Mouse (Mus musculus) intestine, embryonic 14.5 days (tissue): Measurements from ENCODE around the gene Olfr522. TPM values are rescaled to one million over a fixed set of nuclear protein-coding genes. Genes with fewer than 3 reads are reported as not detected.
"Not testable (repeated sequence)": the region's sequence is repeated elsewhere in the genome, so short reads cannot be mapped to it uniquely, and the experiment has no call there.

Experiments used
- ATAC-seq: fragments of 200-750 bp; cut with Nextera tagmentation; replicated peaks from 2 replicates; pipeline ENCODE4 v1.8.0; 2017; ENCODE audit warnings: low read depth, moderate number of reproducible peaks, moderate TSS enrichment, moderate library complexity; ENCODE audit not compliant: low FRiP score, low TSS enrichment
- DNase-seq: peaks from one replicate; pipeline ENCODE4 v3.0.0-alpha.2; 2018; ENCODE audit warnings: low spot score
- H3K27ac ChIP-seq: fragments of 300-500 bp; sonication (generic); 2 replicates; pipeline ENCODE4 v1.5.1; 2014; ENCODE audit warnings: low read depth, mild to moderate bottlenecking, control low read depth
- H3K27me3 ChIP-seq: fragments of 300-500 bp; sonication (generic); replicated peaks from 2 replicates; pipeline ENCODE4 v1.6.1; 2014; ENCODE audit warnings: low read length, control low read depth; ENCODE audit not compliant: control insufficient read depth, insufficient read depth
- H3K36me3 ChIP-seq: fragments of 300-500 bp; sonication (generic); 2 replicates; pipeline ENCODE4 v1.6.1; 2014; ENCODE audit warnings: low read length, control low read depth; ENCODE audit not compliant: control insufficient read depth, insufficient read depth
- H3K4me1 ChIP-seq: fragments of 300-500 bp; sonication (generic); replicated peaks from 2 replicates; pipeline ENCODE4 v1.6.1; 2014; ENCODE audit warnings: low read length, control low read depth, mixed read lengths; ENCODE audit not compliant: control insufficient read depth, insufficient read depth
- H3K4me2 ChIP-seq: fragments of 300-500 bp; sonication (generic); 2 replicates; pipeline ENCODE4 v1.6.1; 2014; ENCODE audit warnings: low read length
- H3K4me3 ChIP-seq: fragments of 300-500 bp; sonication (generic); 2 replicates; pipeline ENCODE4 v1.5.1; 2014; ENCODE audit warnings: low read depth, low read length, control low read depth, mixed read lengths
- H3K9ac ChIP-seq: fragments of 300-500 bp; sonication (generic); 2 replicates; pipeline ENCODE4 v1.6.1; 2014; ENCODE audit warnings: mild to moderate bottlenecking, low read length
- H3K9me3 ChIP-seq: fragments of 300-500 bp; sonication (generic); 2 replicates; pipeline ENCODE4 v1.6.1; 2016; ENCODE audit warnings: low read length, control low read depth; ENCODE audit not compliant: control insufficient read depth
- WGBS: fragments of 180-500 bp; shearing (Covaris S2); extraction: QIAGEN DNeasy Blood & Tissue Kit; methylation state at CpG from one replicate; pipeline ENCODE4 v1.1.7; 2014; 5-methylcytosine and 5-hydroxymethylcytosine counted together
- polyA plus RNA-seq: library from polyadenylated mRNA; unstranded; fragments of >200 nt; fragmentation: Nextera tagmentation; extraction: Ambion mirVana; gene quantifications from 2 replicates; pipeline ENCODE4 v1.2.1, GENCODE M21; 2014

Olfr522 gene
- polyA plus RNA-seq, 1 experiment from 2014 or later: not detected

DNA sequence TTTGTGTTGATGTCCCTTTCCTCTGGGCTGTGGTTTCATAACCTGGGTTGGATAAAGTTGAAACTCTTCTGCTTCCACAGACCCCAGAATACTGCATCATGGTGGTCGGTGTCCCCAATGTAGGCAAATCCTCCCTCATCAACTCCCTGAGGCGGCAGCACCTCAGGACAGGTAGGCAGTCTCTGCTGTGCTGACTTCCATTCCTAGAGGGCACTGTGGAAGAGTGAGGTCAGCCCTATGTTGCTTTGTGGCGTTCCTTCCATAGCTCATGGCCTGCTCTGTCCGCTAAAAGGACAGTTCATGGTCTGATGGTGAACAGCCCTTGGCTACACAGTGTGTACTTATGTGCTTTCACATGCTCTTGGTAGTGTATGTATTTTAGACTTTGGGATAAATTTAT lies 20.0 kb downstream of the Olfr522 start:
- DNase-seq (no peak), ATAC-seq (no peak)
- no peak overlapping the region for H3K4me3 ChIP-seq
- H3K9ac ChIP-seq: no peak overlapping the region
- H3K27ac ChIP-seq: no peak overlapping the region
- peaks cover 8% of the 10 kb centered on the region; the same call in 1 of the 2 replicates for H3K36me3 ChIP-seq
- 85% methylated on average over 4 of the region's 4 CpGs for WGBS
- no peaks in the 10 kb centered on the region for H3K9me3 ChIP-seq
- no peak overlapping the region for H3K4me2 ChIP-seq
- no peaks in the 10 kb centered on the region for H3K27me3 ChIP-seq
- H3K4me1 ChIP-seq: no peaks in the 10 kb centered on the region

DNA sequence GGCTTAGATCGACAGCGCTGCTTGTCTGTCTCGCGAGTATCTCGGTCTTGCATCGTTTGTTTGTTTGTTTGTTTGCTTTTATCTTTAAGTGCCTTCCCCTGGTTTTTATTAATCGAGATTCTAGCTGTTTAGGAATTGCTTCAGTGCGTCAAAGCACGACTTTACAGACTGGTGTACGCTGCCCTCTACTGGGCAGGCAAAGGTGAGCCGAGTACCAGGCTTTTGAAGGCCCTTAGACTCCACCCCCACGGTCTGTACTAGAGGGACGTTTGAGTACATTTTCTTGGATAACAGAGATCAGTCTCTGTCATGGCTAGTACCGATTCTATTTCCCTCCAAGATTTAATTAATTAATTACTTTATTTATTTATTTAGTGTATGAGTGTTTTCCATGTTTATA lies 23.2 kb downstream of the Olfr522 start:
- DNase-seq (no peak), ATAC-seq (no peak)
- Histone ChIP-seq H3K9me3 (no peaks in the 10 kb centered on the region), H3K27me3 (no peaks in the 10 kb centered on the region), H3K4me2 (no peak overlapping the region), H3K27ac (no peak overlapping the region), H3K9ac (no peak overlapping the region), H3K4me1 (0 out of 2 replicates have a peak, but pooled peaks cover 4% of the 10 kb centered on the region), H3K36me3 (0 out of 2 replicates have a peak, but pooled peaks cover 3% of the 10 kb centered on the region), H3K4me3 (no peak overlapping the region)
- 6% methylated on average over 14 of the region's 14 CpGs for WGBS

DNA sequence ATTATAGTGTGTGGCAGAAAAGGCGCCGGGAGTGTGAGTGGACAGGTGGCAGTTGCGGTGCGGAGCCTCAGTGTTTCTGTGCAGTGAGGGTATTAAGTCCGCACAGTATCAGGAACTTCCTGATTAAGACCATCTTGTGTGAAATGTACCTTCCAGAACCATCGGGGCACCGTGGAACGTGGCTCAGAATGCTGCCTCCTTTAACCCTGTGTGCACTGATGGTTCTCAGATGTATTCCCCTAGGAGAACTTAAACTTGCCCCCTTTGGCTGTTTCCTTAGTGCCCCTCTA lies 26.6 kb downstream of the Olfr522 start:
- Histone ChIP-seq H3K9me3 (no peaks in the 10 kb centered on the region), H3K4me1 (0 out of 2 replicates have a peak, but pooled peaks cover 4% of the 10 kb centered on the region), H3K4me3 (peak overlapping the region; percentile 68), H3K36me3 (peaks cover 15% of the 10 kb centered on the region), H3K9ac (peak overlapping the region; percentile 88), H3K27ac (peak overlapping the region; percentile 40), H3K27me3 (no peaks in the 10 kb centered on the region), H3K4me2 (peak overlapping the region; percentile 80)
- WGBS: 2% methylated on average over 8 of the region's 8 CpGs
- ATAC-seq (no peak), DNase-seq (no peak)

DNA sequence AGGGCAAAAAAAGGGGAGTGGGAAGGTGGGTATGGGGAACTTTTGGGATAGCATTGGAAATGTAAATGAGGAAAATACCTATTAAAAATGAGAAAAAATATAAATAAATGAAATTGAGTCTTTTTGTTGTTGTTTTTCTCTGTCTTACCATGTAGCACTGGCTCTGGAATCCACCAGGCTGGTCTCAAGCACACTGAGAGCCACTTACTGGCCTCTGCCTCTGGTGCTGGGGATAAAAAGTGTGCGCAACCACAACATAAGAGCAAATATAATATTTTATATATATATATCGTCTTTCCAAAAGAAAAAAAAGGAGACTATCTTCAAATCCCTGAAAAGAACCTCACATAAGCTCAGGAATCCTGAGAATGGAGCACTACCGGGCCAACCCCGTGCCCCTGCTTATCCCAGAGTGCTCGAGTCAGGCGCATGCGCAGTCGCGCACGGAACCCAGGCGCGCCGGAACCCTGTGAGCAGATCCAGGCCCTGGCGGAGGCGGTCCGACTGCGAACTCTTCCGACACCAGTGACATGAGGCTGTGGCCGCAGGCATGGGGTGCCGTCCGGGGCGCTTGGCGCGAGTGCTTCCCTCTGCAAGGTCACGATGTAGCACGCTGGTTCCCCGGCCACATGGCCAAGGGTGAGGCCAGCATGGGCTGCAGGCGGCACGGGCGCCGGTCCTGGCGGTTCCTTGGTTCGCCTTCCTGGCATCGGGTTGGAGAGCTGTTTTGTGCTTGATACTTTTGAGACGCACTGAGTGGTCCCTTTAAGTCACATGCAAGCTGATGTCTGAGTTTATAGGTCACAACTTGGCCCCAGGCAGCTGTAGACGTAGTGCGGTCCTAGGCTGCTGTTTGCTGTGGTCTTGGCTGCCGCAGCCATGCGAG lies 27.2 kb downstream of the Olfr522 start, which contains the start of gene Mtg1:
TSS of gene Mtg1 (plus strand) at position 430 of the 886 bp plus-strand sequence.
- 2% methylated on average over 39 of the region's 39 CpGs for WGBS
- Histone ChIP-seq H3K36me3 (peaks cover 15% of the 10 kb centered on the region), H3K4me3 (peak within 1 kb of the TSS; percentile 68)

DNA sequence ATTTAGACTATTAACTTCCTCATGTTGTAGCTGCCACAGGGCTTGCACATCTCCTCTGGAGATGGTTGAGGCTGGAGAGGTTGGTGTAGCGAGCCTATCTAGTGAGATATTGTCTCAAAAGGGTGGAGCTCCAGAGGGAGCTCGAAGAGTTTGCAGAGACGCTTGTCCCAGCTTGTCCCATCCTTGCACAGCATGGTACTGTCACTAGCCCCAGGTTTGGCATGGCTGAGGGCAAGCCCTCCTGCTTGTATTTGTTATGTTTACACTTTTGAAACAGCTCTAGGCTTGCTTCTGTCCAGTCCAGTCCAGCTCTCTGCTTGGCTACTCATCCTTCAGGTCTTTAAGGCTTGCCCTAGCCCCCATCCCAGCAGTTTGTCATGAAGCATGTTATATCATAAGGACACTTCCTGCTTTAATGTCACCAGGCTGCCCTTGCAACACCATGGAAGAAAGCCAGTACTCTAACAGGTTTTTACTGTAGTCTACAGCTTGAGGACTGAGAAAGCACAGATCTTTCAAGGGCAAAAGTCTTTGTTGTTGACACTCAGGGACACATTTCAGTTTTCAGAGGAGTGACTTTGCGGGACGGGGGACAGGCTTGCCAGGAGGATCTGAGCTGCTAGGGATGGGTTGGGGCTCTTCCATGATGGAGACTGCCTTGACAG lies 29.3 kb downstream of the Olfr522 start:
- H3K4me3 ChIP-seq: no peak overlapping the region
- H3K36me3 ChIP-seq: peaks cover 22% of the 10 kb centered on the region
- no peak overlapping the region for H3K9ac ChIP-seq
- H3K4me2 ChIP-seq: no peak overlapping the region
- H3K27ac ChIP-seq: no peak overlapping the region
- ATAC-seq (no peak), DNase-seq (no peak)
- H3K9me3 ChIP-seq: no peaks in the 10 kb centered on the region
- WGBS: 95% methylated on average over 5 of the region's 5 CpGs
- no peaks in the 10 kb centered on the region for H3K27me3 ChIP-seq
- H3K4me1 ChIP-seq: 0 out of 2 replicates have a peak, but pooled peaks cover 4% of the 10 kb centered on the region

More for the DNA sequence above, 27.2 kb downstream of the Olfr522 start, which contains the start of gene Mtg1:
- H3K4me1 ChIP-seq: 0 out of 2 replicates have a peak, but pooled peaks cover 4% of the 10 kb centered on the region
- H3K9ac ChIP-seq: peak within 1 kb of the TSS; percentile 88
- no peaks in the 10 kb centered on the region for H3K9me3 ChIP-seq
- peak within 1 kb of the TSS; percentile 40 for H3K27ac ChIP-seq
- ATAC-seq: peak; percentile 98
- peak; percentile 98 for DNase-seq
- H3K27me3 ChIP-seq: no peaks in the 10 kb centered on the region
- H3K4me2 ChIP-seq: peak within 1 kb of the TSS; percentile 80

DNA sequence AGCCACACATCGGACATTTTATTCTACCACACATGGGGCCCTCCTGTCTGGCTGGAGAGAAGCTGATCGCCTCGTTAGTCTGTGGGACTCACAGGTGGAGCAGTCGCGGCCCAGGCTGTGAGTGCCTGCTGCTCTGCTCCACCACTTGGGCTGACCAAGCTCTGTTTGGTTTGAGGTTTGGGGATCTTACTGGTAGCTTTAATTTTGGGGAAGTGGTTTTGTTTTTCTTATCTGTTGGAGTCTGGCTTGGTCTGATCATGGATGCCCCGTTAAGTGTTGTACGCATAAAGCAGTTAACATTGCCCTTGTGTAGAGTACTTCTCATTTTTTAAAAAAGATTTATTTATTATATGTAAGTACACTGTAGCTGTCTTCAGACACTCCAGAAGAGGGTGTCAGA lies 30.5 kb downstream of the Olfr522 start:
- H3K36me3 ChIP-seq: peaks cover 33% of the 10 kb centered on the region
- not testable (repeated sequence) for DNase-seq, ATAC-seq, H3K4me1 ChIP-seq, H3K9ac ChIP-seq, H3K27me3 ChIP-seq, H3K9me3 ChIP-seq, H3K27ac ChIP-seq, H3K4me2 ChIP-seq, H3K4me3 ChIP-seq
- 85% methylated on average over 5 of the region's 7 CpGs for WGBS

DNA sequence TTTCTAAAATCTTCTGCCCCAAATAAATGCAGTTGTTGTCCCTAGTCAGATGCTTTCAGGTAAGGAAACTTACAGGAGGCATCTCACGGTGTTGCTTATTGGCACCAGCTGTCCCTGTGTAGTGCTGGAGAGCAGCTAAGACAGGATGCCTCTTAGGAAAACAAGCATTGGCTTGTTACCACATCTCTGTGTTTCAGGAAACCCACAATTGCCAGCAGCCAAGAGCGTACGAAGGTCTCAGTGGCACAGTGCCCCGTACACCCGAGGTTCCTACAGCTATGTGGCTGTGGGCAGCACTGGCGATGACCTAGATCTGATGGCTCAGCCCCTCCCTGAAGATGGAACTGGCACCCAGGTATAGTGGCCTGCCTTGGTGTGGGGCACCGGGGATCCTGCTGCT lies 32.4 kb downstream of the Olfr522 start:
- not testable (repeated sequence) for DNase-seq, H3K9me3 ChIP-seq, ATAC-seq, H3K4me3 ChIP-seq, H3K27ac ChIP-seq, H3K9ac ChIP-seq, H3K27me3 ChIP-seq, H3K4me1 ChIP-seq, H3K4me2 ChIP-seq
- 96% methylated on average over 7 of the region's 7 CpGs for WGBS
- peaks cover 34% of the 10 kb centered on the region for H3K36me3 ChIP-seq

DNA sequence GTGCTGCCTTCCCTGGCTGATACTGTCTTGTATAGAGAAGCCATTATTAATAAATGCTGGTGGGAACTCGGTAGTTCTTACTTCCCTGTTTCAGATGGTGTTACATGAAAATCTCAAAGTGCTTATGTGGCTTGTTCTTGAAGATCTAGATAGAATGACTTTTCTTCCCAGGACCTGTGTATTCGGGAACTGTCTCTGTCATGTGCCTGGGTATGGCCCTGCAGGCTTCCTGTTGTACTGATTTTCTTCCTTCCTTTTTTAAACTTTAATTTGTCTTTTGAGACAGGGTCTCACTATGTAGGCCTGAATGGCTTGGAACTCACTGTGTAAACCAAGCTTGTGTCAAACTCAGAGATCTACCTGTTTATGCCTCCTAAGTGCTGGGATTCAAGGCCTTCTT lies 36.7 kb downstream of the Olfr522 start:
- peaks cover 6% of the 10 kb centered on the region; the same call in 1 of the 2 replicates for H3K4me1 ChIP-seq
- H3K27me3 ChIP-seq: no peaks in the 10 kb centered on the region
- no peak overlapping the region for H3K27ac ChIP-seq
- 80% methylated on average over 2 of the region's 2 CpGs for WGBS
- no peaks in the 10 kb centered on the region for H3K9me3 ChIP-seq
- H3K36me3 ChIP-seq: peaks cover 19% of the 10 kb centered on the region
- no peak overlapping the region for H3K9ac ChIP-seq
- no peak overlapping the region for H3K4me2 ChIP-seq
- ATAC-seq (no peak), DNase-seq (no peak)
- H3K4me3 ChIP-seq: no peak overlapping the region
